Mouse (Mus musculus) kidney, embryonic 14.5 days (tissue): Measurements from ENCODE around the gene Myo3b. TPM values are rescaled to one million over a fixed set of nuclear protein-coding genes. Genes with fewer than 3 reads are reported as not detected.
"Not testable (repeated sequence)": the region's sequence is repeated elsewhere in the genome, so short reads cannot be mapped to it uniquely, and the experiment has no call there.

Experiments
- ATAC-seq: fragments of 200-750 bp; cut with Nextera tagmentation; 2 replicates; pipeline ENCODE4 v1.8.0; 2017; ENCODE audit warnings: moderate number of reproducible peaks, mild to moderate bottlenecking, moderate TSS enrichment, moderate library complexity; ENCODE audit not compliant: low FRiP score, low TSS enrichment
- H3K27ac ChIP-seq: fragments of 300-500 bp; sonication (generic); 2 replicates; pipeline ENCODE4 v1.5.1; 2014; ENCODE audit warnings: low read depth, mild to moderate bottlenecking, low read length, moderate library complexity, mixed read lengths
- H3K27me3 ChIP-seq: fragments of 300-500 bp; sonication (generic); 2 replicates; pipeline ENCODE4 v1.6.1; 2014; ENCODE audit warnings: mild to moderate bottlenecking, low read length; ENCODE audit not compliant: control insufficient read depth, insufficient read depth
- H3K36me3 ChIP-seq: fragments of 300-500 bp; sonication (generic); 2 replicates; pipeline ENCODE4 v1.6.1; 2014; ENCODE audit warnings: low read length, mixed read lengths; ENCODE audit not compliant: control insufficient read depth, insufficient read depth
- H3K4me1 ChIP-seq: fragments of 300-500 bp; sonication (generic); 2 replicates; pipeline ENCODE4 v1.6.1; 2014; ENCODE audit warnings: low read length, mixed read lengths; ENCODE audit not compliant: control insufficient read depth, insufficient read depth
- H3K4me2 ChIP-seq: fragments of 300-500 bp; sonication (generic); replicated peaks from 2 replicates; pipeline ENCODE4 v1.6.1; 2014; ENCODE audit warnings: low read depth, mild to moderate bottlenecking, low read length
- H3K4me3 ChIP-seq: fragments of 300-500 bp; sonication (generic); 2 replicates; pipeline ENCODE4 v1.5.1; 2014; ENCODE audit warnings: mild to moderate bottlenecking, low read length
- H3K9ac ChIP-seq: fragments of 300-500 bp; sonication (generic); 2 replicates; pipeline ENCODE4 v1.6.1; 2014; ENCODE audit warnings: low read depth, mild to moderate bottlenecking, low read length, moderate library complexity
- H3K9me3 ChIP-seq: fragments of 300-500 bp; sonication (generic); 2 replicates; pipeline ENCODE4 v1.6.1; 2016; ENCODE audit warnings: low read length; ENCODE audit not compliant: control insufficient read depth
- WGBS: fragments of 180-500 bp; shearing (Covaris S2); extraction: QIAGEN DNeasy Blood & Tissue Kit; methylation state at CpG from one replicate; pipeline ENCODE4 v1.1.7; 2014; 5-methylcytosine and 5-hydroxymethylcytosine counted together
- polyA plus RNA-seq: library from polyadenylated mRNA; unstranded; fragments of >200 nt; fragmentation: Nextera tagmentation; extraction: Ambion mirVana; gene quantifications from 2 replicates; pipeline ENCODE4 v1.2.1, GENCODE M21; 2014

Myo3b gene
- polyA plus RNA-seq = 0.39 and 0.77 TPM in 2 replicates

GRCm38 (mm10) chr2:70038752-70039151 is at the start of gene Myo3b:
Myo3b (plus strand) TSS chr2:70039126.
- Histone ChIP-seq H3K36me3 (no peaks in the 10 kb centered on the region), H3K9ac (no peak within 1 kb of the TSS), H3K4me1 (no peaks in the 10 kb centered on the region), H3K4me2 (no peak within 1 kb of the TSS), H3K9me3 (no peaks in the 10 kb centered on the region), H3K27ac (no peak within 1 kb of the TSS), H3K4me3 (no peak within 1 kb of the TSS), H3K27me3 (no peaks in the 10 kb centered on the region)
- WGBS = 39% methylated on average over 7 of the region's 7 CpGs
- ATAC-seq = no peak

- Histone ChIP-seq H3K27ac (no peak overlapping the region), H3K4me2 (no peak overlapping the region), H3K9me3 (no peaks in the 10 kb centered on the region), H3K4me3 (no peak overlapping the region), H3K27me3 (no peaks in the 10 kb centered on the region), H3K4me1 (no peaks in the 10 kb centered on the region), H3K36me3 (peaks cover 49% of the 10 kb centered on the region), H3K9ac (no peak overlapping the region)
- 94% methylated on average over 6 of the region's 6 CpGs for WGBS
- ATAC-seq = no peak
Observed at GRCm38 (mm10) chr2:69989224-69989623, 49.7 kb upstream of the Myo3b start.

GRCm38 (mm10) chr2:69990647-69991046 is 48.3 kb upstream of the Myo3b start:
- Histone ChIP-seq H3K4me3 (no peak overlapping the region), H3K27me3 (no peaks in the 10 kb centered on the region), H3K27ac (no peak overlapping the region), H3K9me3 (no peaks in the 10 kb centered on the region), H3K4me2 (no peak overlapping the region), H3K36me3 (peaks cover 42% of the 10 kb centered on the region), H3K9ac (no peak overlapping the region), H3K4me1 (no peaks in the 10 kb centered on the region)
- WGBS = 64% methylated on average over 2 of the region's 2 CpGs
- ATAC-seq = no peak

GRCm38 (mm10) chr2:69994082-69994736 is 44.7 kb upstream of the Myo3b start:
- not testable (repeated sequence) for H3K4me2 ChIP-seq, ATAC-seq, H3K27me3 ChIP-seq, H3K27ac ChIP-seq, H3K4me1 ChIP-seq, H3K9ac ChIP-seq, H3K9me3 ChIP-seq, H3K4me3 ChIP-seq
- peaks cover 45% of the 10 kb centered on the region for H3K36me3 ChIP-seq
- 93% methylated on average over 3 of the region's 3 CpGs for WGBS

- ATAC-seq = no peak
- Histone ChIP-seq H3K27me3 (no peaks in the 10 kb centered on the region), H3K9me3 (no peaks in the 10 kb centered on the region), H3K36me3 (peaks cover 39% of the 10 kb centered on the region), H3K4me2 (no peak overlapping the region), H3K27ac (no peak overlapping the region), H3K4me3 (no peak overlapping the region), H3K4me1 (no peaks in the 10 kb centered on the region), H3K9ac (no peak overlapping the region)
- WGBS = 74% methylated on average over 2 of the region's 2 CpGs
Observed at GRCm38 (mm10) chr2:69994779-69995178, 44.1 kb upstream of the Myo3b start.

GRCm38 (mm10) chr2:69999097-69999770 is 39.7 kb upstream of the Myo3b start:
- 93% methylated on average over 7 of the region's 7 CpGs for WGBS
- Histone ChIP-seq H3K36me3 (peaks cover 33% of the 10 kb centered on the region; the same call in 1 of the 2 replicates), H3K27me3 (no peaks in the 10 kb centered on the region), H3K4me3 (no peak overlapping the region), H3K9me3 (no peaks in the 10 kb centered on the region), H3K4me2 (no peak overlapping the region), H3K4me1 (no peaks in the 10 kb centered on the region), H3K9ac (no peak overlapping the region), H3K27ac (no peak overlapping the region)
- ATAC-seq = no peak

GRCm38 (mm10) chr2:70000316-70000715 is 38.6 kb upstream of the Myo3b start:
- Histone ChIP-seq H3K4me3 (no peak overlapping the region), H3K27ac (no peak overlapping the region), H3K4me1 (no peaks in the 10 kb centered on the region), H3K9me3 (no peaks in the 10 kb centered on the region), H3K9ac (no peak overlapping the region), H3K4me2 (no peak overlapping the region), H3K36me3 (peaks cover 32% of the 10 kb centered on the region; the same call in 1 of the 2 replicates), H3K27me3 (no peaks in the 10 kb centered on the region)
- no peak for ATAC-seq
- WGBS = 91% methylated on average over 6 of the region's 6 CpGs

GRCm38 (mm10) chr2:70006492-70006891 is 32.4 kb upstream of the Myo3b start:
- Histone ChIP-seq H3K27me3 (no peaks in the 10 kb centered on the region), H3K4me1 (no peaks in the 10 kb centered on the region), H3K9me3 (no peaks in the 10 kb centered on the region), H3K9ac (no peak overlapping the region), H3K36me3 (peaks cover 33% of the 10 kb centered on the region), H3K4me2 (no peak overlapping the region), H3K27ac (no peak overlapping the region), H3K4me3 (no peak overlapping the region)
- 90% methylated on average over 2 of the region's 2 CpGs for WGBS
- no peak for ATAC-seq

- ATAC-seq = no peak
Observed at GRCm38 (mm10) chr2:70012941-70013340, 26.0 kb upstream of the Myo3b start.

More at GRCm38 (mm10) chr2:70012941-70013340, 26.0 kb upstream of the Myo3b start:
- no peaks in the 10 kb centered on the region for H3K9me3 ChIP-seq
- no peaks in the 10 kb centered on the region for H3K27me3 ChIP-seq
- H3K9ac ChIP-seq = no peak overlapping the region
- no peak overlapping the region for H3K4me2 ChIP-seq
- peaks cover 27% of the 10 kb centered on the region for H3K36me3 ChIP-seq
- H3K4me1 ChIP-seq = no peaks in the 10 kb centered on the region
- no peak overlapping the region for H3K4me3 ChIP-seq
- WGBS = 94% methylated on average over 8 of the region's 8 CpGs
- H3K27ac ChIP-seq = no peak overlapping the region
